In genomic region chr17:70728719-70729281, GRCm38 (mm10) we compare ENCODE assay signal across 8 mouse cellular contexts.
A peak's percentile ranks its signal among the peaks of the same experiment; 100 is the strongest.
DNase-seq lines count a peak whose midpoint lies in the region; ATAC-seq lines count a peak whose summit lies in the region.

No protein-coding gene starts in this region.

- no peak overlapping the region for H3K4me2 ChIP-seq in liver, embryonic 16.5 days (ENCODE audit: low read depth, low read length)
- no peak overlapping the region for H3K4me2 ChIP-seq in midbrain, embryonic 15.5 days
- no peak overlapping the region for H3K4me2 ChIP-seq in forebrain, embryonic 13.5 days

- no peak overlapping the region for H3K27ac ChIP-seq in liver, embryonic 16.5 days (ENCODE audit: low read length)
- H3K27ac ChIP-seq in midbrain, embryonic 15.5 days = no peak overlapping the region
- no peak overlapping the region for H3K27ac ChIP-seq in forebrain, embryonic 13.5 days

- no peaks in the 10 kb centered on the region for H3K27me3 ChIP-seq in liver, embryonic 16.5 days (ENCODE audit: control insufficient read depth, insufficient read depth, low read depth, low read length)
- no peaks in the 10 kb centered on the region for H3K27me3 ChIP-seq in midbrain, embryonic 15.5 days (replicated peaks)
- no peaks in the 10 kb centered on the region for H3K27me3 ChIP-seq in forebrain, embryonic 13.5 days

- peak; percentile 75 for ATAC-seq in hematopoietic stem cell, adult 5-6 weeks (replicated peaks in 1 of 2; ENCODE audit: insufficient read depth in 1 of 2, low FRiP score in 2 of 2, low TSS enrichment in 1 of 2, low read depth in 1 of 2, poor library complexity in 2 of 2, severe bottlenecking in 2 of 2)
- ATAC-seq in liver, embryonic 16.5 days (ENCODE audit: low read depth) = peak; percentile 24; the same call in 1 of the 2 replicates
- no peak for ATAC-seq in midbrain, embryonic 15.5 days (replicated peaks)
- ATAC-seq in forebrain, embryonic 13.5 days = no peak

- no peak overlapping the region for H3K9ac ChIP-seq in liver, embryonic 16.5 days (ENCODE audit: low read depth, low read length)
- no peak overlapping the region for H3K9ac ChIP-seq in midbrain, embryonic 15.5 days
- H3K9ac ChIP-seq in forebrain, embryonic 13.5 days = no peak overlapping the region

- H3K9me3 ChIP-seq in liver, embryonic 16.5 days (replicated peaks; ENCODE audit: control insufficient read depth, low read length) = no peaks in the 10 kb centered on the region
- no peaks in the 10 kb centered on the region for H3K9me3 ChIP-seq in midbrain, embryonic 15.5 days
- H3K9me3 ChIP-seq in forebrain, embryonic 13.5 days (replicated peaks) = no peaks in the 10 kb centered on the region

- 38% methylated on average over 5 of the region's 5 CpGs for WGBS in liver, embryonic 16.5 days (ENCODE audit: insufficient replicate concordance)
- 87% methylated on average over 5 of the region's 5 CpGs for WGBS in midbrain, embryonic 15.5 days
- WGBS in forebrain, embryonic 13.5 days = 93% methylated on average over 5 of the region's 5 CpGs

- DNase-seq in spleen, postnatal 4 days (ENCODE audit: low spot score in 2 of 2) = peak; percentile 19 to 57
- DNase-seq in spleen, adult 18-20 months = no peak
- DNase-seq in fibroblast of lung, adult 2 months (ENCODE audit: low read depth) = peak; percentile 98
- peak; percentile 25 for DNase-seq in right cerebral cortex, postnatal 4 days

- no peak overlapping the region for H3K4me3 ChIP-seq in liver, embryonic 16.5 days (ENCODE audit: low read depth, low read length)
- H3K4me3 ChIP-seq in midbrain, embryonic 15.5 days = no peak overlapping the region
- no peak overlapping the region for H3K4me3 ChIP-seq in forebrain, embryonic 13.5 days

- no peaks in the 10 kb centered on the region for H3K36me3 ChIP-seq in liver, embryonic 16.5 days (ENCODE audit: control insufficient read depth, insufficient read depth)
- H3K36me3 ChIP-seq in midbrain, embryonic 15.5 days (replicated peaks) = no peaks in the 10 kb centered on the region
- no peaks in the 10 kb centered on the region for H3K36me3 ChIP-seq in forebrain, embryonic 13.5 days (ENCODE audit: poor library complexity, severe bottlenecking)

- H3K4me1 ChIP-seq in liver, embryonic 16.5 days (ENCODE audit: control insufficient read depth, low read depth, low read length) = no peaks in the 10 kb centered on the region
- H3K4me1 ChIP-seq in midbrain, embryonic 15.5 days = no peaks in the 10 kb centered on the region
- no peaks in the 10 kb centered on the region for H3K4me1 ChIP-seq in forebrain, embryonic 13.5 days

Comparison
In these comparisons a context has a peak if more than half of its experiments do, and no peak if none do; other contexts are left out.
1. DNase-seq: peak in spleen, postnatal 4 days (2 of 2), fibroblast of lung, adult 2 months (single experiment) and right cerebral cortex, postnatal 4 days (single experiment); none in spleen, adult 18-20 months (0 of 2).
2. ATAC-seq: peak in hematopoietic stem cell, adult 5-6 weeks (2 of 2) and liver, embryonic 16.5 days (single experiment); none in midbrain, embryonic 15.5 days (single experiment) and forebrain, embryonic 13.5 days (single experiment).